Mouse (Mus musculus): ENCODE data around the gene Enox1. TPM values are rescaled to one million over a fixed set of nuclear protein-coding genes. Genes with fewer than 3 reads are reported as not detected.

Gene Enox1
- total and polyA plus RNA-seq, 3 experiments = not detected

DNA sequence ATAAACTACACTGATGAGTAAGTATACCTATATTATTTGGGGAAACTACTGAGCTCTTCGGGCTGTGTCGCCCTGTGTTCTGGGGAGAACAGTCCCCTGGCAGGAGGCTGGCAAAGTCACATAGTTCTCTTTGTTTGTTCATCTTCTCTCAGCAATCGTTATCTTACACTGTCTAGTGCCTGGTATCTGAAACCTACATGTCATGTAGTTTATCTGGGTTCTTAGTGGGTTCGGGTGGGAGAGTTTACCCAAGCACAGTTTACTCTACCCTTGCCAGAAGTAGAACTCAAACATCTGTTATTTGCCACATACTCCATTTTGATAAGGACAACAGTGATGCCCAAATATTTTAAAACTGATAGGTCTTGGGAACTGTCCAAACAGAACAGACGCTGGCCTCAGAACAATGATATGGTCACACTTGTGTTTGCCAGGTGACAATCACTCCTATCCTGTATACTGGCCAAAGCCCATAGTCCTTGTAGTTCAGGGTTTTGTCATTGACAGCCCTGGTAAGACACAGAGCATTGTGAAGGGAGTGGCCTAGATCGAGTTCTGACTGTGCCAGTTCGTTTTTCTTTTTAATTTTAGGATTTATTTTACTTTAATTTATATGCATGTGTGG, 401.0 kb downstream of the Enox1 start:
- Histone ChIP-seq H3K4me1 (ENCODE audit: control insufficient read depth in 1 of 2, insufficient read depth in 2 of 2) (no peaks in the 10 kb centered on the region), H3K4me2 (ENCODE audit: insufficient read depth, low read depth, poor library complexity, severe bottlenecking) (no peak overlapping the region), H3K27me3 (replicated peaks) (no peaks in the 10 kb centered on the region), H3K9ac (ENCODE audit: insufficient read depth, low read depth) (no peak overlapping the region), H3K79me2 (replicated peaks; ENCODE audit: control insufficient read depth, extremely low read depth, insufficient read depth, poor library complexity, severe bottlenecking) (no peaks in the 10 kb centered on the region), H3K27ac (ENCODE audit: insufficient read depth, low read depth) (no peak overlapping the region), H3K36me3 (replicated peaks in 1 of 2; ENCODE audit: control insufficient read depth in 1 of 2, insufficient read depth in 1 of 2, low read length in 1 of 2) (no peaks in the 10 kb centered on the region), H3K9me3 (replicated peaks; ENCODE audit: low read length) (peaks cover 49% of the 10 kb centered on the region), H3K4me3 (replicated peaks in 1 of 3; ENCODE audit: low read depth in 2 of 3, low read length in 2 of 3, poor library complexity in 1 of 3) (no peak overlapping the region)
- TF ChIP-seq E2F4 (IDR thresholded peaks at IDR 0.05; ENCODE audit: insufficient replicate concordance, low read depth, low read length) (no peak), MAZ (IDR thresholded peaks at IDR 0.05; ENCODE audit: low read depth, low read length) (no peak), USF2 (conservative IDR thresholded peaks at IDR 0.05; ENCODE audit: low read depth, low read length) (no peak), RCOR1 (conservative IDR thresholded peaks at IDR 0.05; ENCODE audit: low read depth, low read length) (no peak), ZC3H11A (IDR thresholded peaks at IDR 0.05; ENCODE audit: low read depth, low read length) (no peak), NRF1 (IDR thresholded peaks at IDR 0.05; ENCODE audit: low read depth, low read length) (no peak), USF1 (IDR thresholded peaks at IDR 0.05; ENCODE audit: low read depth, low read length) (no peak), POLR2A (IDR thresholded peaks at IDR 0.05; ENCODE audit: low read depth, low read length) (no peak), KAT2A (IDR thresholded peaks at IDR 0.05; ENCODE audit: insufficient replicate concordance, low read length) (no peak), IRF4 (IDR thresholded peaks at IDR 0.05; ENCODE audit: low read depth, low read length) (no peak), EP300 (IDR thresholded peaks at IDR 0.05; ENCODE audit: low read length) (no peak), MAX (IDR thresholded peaks at IDR 0.05; ENCODE audit: low read length) (no peak), CTCF (conservative IDR thresholded peaks at IDR 0.05 in 1 of 2, IDR thresholded peaks at IDR 0.05 in 1 of 2; ENCODE audit: low read depth in 2 of 2, low read length in 2 of 2) (no peak), RAD21 (IDR thresholded peaks at IDR 0.05; ENCODE audit: low read depth, low read length) (no peak)
- no peak for DNase-seq (ENCODE audit: extremely low read depth)
- in situ Hi-C loops (cut with MboI; ENCODE audit: low pct_ligation_motif_present, low pct_unique_long_range_greater_than_20kb, low sequenced_read_pairs) = no loop called here
- dilution Hi-C loops (cut with MboI; ENCODE audit: extremely low pct_ligation_motif_present, extremely low pct_unique_long_range_greater_than_20kb, low sequenced_read_pairs) = no loop called here

DNA sequence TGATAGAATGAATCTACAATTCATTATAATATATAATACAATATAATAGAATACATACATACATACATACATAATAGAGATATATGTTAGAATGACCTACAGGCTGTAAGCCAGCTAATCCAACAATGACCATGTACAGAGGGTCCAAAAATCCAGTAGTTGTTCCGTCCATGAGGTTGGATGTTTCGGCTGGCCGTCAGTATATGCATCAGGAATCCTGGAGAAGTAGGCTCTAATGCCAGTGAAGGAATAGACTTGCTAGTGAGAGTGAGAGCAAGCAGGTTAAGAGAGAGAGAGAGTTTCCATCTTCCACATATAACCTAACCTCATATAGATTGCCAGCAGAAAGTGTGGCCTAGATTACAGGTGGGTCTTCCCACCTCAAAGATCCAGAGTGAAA, 402.3 kb downstream of the Enox1 start:
- H3K9me3 ChIP-seq (replicated peaks; ENCODE audit: low read length) = peaks cover 58% of the 10 kb centered on the region
- no peak for DNase-seq (ENCODE audit: extremely low read depth)

More for the DNA sequence above, 402.3 kb downstream of the Enox1 start:
- H3K36me3 ChIP-seq (replicated peaks in 1 of 2; ENCODE audit: control insufficient read depth in 1 of 2, insufficient read depth in 1 of 2, low read length in 1 of 2) = no peaks in the 10 kb centered on the region
- dilution Hi-C loops (cut with MboI; ENCODE audit: extremely low pct_ligation_motif_present, extremely low pct_unique_long_range_greater_than_20kb, low sequenced_read_pairs) = no loop called here
- H3K27ac ChIP-seq (ENCODE audit: insufficient read depth, low read depth) = no peak overlapping the region
- no peak overlapping the region for H3K9ac ChIP-seq (ENCODE audit: insufficient read depth, low read depth)
- no peak overlapping the region for H3K4me3 ChIP-seq (replicated peaks in 1 of 3; ENCODE audit: low read depth in 2 of 3, low read length in 2 of 3, poor library complexity in 1 of 3)
- H3K79me2 ChIP-seq (replicated peaks; ENCODE audit: control insufficient read depth, extremely low read depth, insufficient read depth, poor library complexity, severe bottlenecking) = no peaks in the 10 kb centered on the region
- in situ Hi-C loops (cut with MboI; ENCODE audit: low pct_ligation_motif_present, low pct_unique_long_range_greater_than_20kb, low sequenced_read_pairs) = no loop called here
- no peaks in the 10 kb centered on the region for H3K4me1 ChIP-seq (ENCODE audit: control insufficient read depth in 1 of 2, insufficient read depth in 2 of 2)
- H3K27me3 ChIP-seq (replicated peaks) = no peaks in the 10 kb centered on the region
- H3K4me2 ChIP-seq (ENCODE audit: insufficient read depth, low read depth, poor library complexity, severe bottlenecking) = no peak overlapping the region
- no peak for TF ChIP-seq HCFC1 (IDR thresholded peaks at IDR 0.05; ENCODE audit: low read depth, low read length)
- TF ChIP-seq USF2 (conservative IDR thresholded peaks at IDR 0.05; ENCODE audit: low read depth, low read length) = no peak
- no peak for TF ChIP-seq ZMIZ1 (IDR thresholded peaks at IDR 0.05; ENCODE audit: low read depth, low read length)
- TF ChIP-seq E2F4 (IDR thresholded peaks at IDR 0.05; ENCODE audit: insufficient replicate concordance, low read depth, low read length) = no peak
